Mouse (Mus musculus) C2C12 (cell line): ENCODE measurements around the gene Trpm5. TPM values are rescaled to one million over a fixed set of nuclear protein-coding genes. Genes with fewer than 3 reads are reported as not detected.

Experiments
- H3K27me3 ChIP-seq: one replicate; pipeline ENCODE4 v1.6.1; 2011; ENCODE audit not compliant: control insufficient read depth, insufficient read depth, insufficient read length
- H3K36me3 ChIP-seq: one replicate; pipeline ENCODE4 v1.6.1; 2011; ENCODE audit not compliant: control insufficient read depth, insufficient read depth
- H3K4me3 ChIP-seq: one replicate; pipeline ENCODE4 v1.5.1; 2011; ENCODE audit warnings: mild to moderate bottlenecking, control low read depth; ENCODE audit not compliant: poor library complexity, insufficient read depth, severe bottlenecking
- H3K79me2 ChIP-seq: one replicate; pipeline ENCODE4 v1.6.1; 2011; ENCODE audit not compliant: control insufficient read depth, insufficient read depth
- H3K79me3 ChIP-seq: one replicate; pipeline ENCODE4 v1.6.1; 2011; ENCODE audit warnings: low read depth, control low read depth
- H3ac ChIP-seq: one replicate; pipeline ENCODE3; 2011; ENCODE audit warnings: low read depth; ENCODE audit not compliant: control insufficient read depth, insufficient read length
- CEBPB ChIP-seq: IDR thresholded peaks from one replicate; pipeline ENCODE4 v1.6.1; 2011; ENCODE audit warnings: low read depth, mild to moderate bottlenecking, control low read depth, moderate library complexity
- CTCF ChIP-seq: IDR thresholded peaks from one replicate; pipeline ENCODE4 v1.5.1; 2011; ENCODE audit not compliant: control insufficient read depth, insufficient read depth, insufficient read length
- FOSL1 ChIP-seq: IDR thresholded peaks from one replicate; pipeline ENCODE4 v1.8.0; 2011; ENCODE audit warnings: mild to moderate bottlenecking, low read length; ENCODE audit not compliant: poor library complexity, insufficient read depth, severe bottlenecking
- MAX ChIP-seq: IDR thresholded peaks from one replicate; pipeline ENCODE4 v1.6.1; 2011; ENCODE audit warnings: mild to moderate bottlenecking, control low read depth
- MYOD1 ChIP-seq: IDR thresholded peaks from one replicate; pipeline ENCODE4 v1.6.1; 2011; ENCODE audit warnings: low read depth; ENCODE audit not compliant: control insufficient read depth, insufficient read length
- MYOG ChIP-seq: IDR thresholded peaks from one replicate; pipeline ENCODE4 v1.6.1; 2011; ENCODE audit not compliant: control insufficient read depth, insufficient read length; ENCODE audit errors: extremely low read depth
- USF1 ChIP-seq: IDR thresholded peaks from one replicate; pipeline ENCODE4 v1.6.1; 2011; ENCODE audit warnings: low read depth, mild to moderate bottlenecking, control low read depth, moderate library complexity
- polyA plus RNA-seq: library from polyadenylated mRNA; unstranded; fragments of >200 nt; fragmentation: generic; extraction: Trizol; gene quantifications from one replicate; pipeline ENCODE4 v1.2.1, GENCODE M21; 2012; ENCODE audit warnings: missing spikeins

Gene Trpm5
- polyA plus RNA-seq, 1 experiment = 2.7 TPM

DNA sequence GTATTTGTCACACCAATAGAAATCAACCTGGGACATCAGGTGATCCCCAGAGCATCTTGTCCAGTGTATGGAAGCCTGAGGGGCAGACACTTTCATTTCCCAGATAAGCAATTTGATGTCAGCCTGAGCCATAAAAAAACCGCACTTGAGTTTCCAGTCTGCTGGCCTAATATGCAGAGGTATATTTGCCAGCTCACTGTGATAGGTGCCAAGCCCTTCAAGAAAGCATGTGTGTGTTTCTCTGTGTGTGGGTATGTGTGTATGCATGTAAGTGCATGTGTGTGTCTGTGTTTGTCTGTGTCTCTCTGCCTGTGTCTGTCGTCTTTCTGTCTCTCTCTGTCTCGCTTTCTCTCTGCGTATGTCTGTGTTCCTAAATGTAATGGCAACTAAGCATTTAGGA lies 67.2 kb downstream of the Trpm5 start:
- Histone ChIP-seq H3ac (no peak overlapping the region), H3K27me3 (no peaks in the 10 kb centered on the region), H3K79me3 (no peaks in the 10 kb centered on the region), H3K36me3 (no peaks in the 10 kb centered on the region), H3K79me2 (no peaks in the 10 kb centered on the region), H3K4me3 (no peak overlapping the region)
- TF ChIP-seq USF1 (no peak), MAX (no peak)

DNA sequence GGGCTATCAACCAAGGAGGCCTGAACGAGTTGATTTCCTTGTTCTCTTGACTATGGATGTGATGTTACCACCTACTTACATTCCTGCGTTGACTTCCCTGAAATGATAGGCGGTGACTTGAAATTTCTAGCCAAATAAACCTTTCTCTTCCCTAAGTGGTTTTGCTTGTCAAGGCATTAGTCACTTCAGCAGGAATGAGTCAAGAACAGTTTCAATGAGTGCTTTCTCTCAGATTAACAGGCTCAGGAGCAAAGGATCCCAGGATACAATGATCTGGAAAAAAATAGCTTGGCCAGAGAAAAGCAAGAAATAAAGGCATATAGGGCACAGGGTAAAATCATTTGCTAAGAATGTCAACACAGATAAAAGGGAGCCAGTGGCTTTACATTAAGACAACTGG lies 68.9 kb downstream of the Trpm5 start:
- no peak overlapping the region for H3ac ChIP-seq
- no peaks in the 10 kb centered on the region for H3K27me3 ChIP-seq
- no peak overlapping the region for H3K4me3 ChIP-seq
- H3K79me3 ChIP-seq = no peaks in the 10 kb centered on the region
- no peaks in the 10 kb centered on the region for H3K79me2 ChIP-seq
- TF ChIP-seq MYOD1 (no peak), MYOG (no peak), CTCF (no peak), FOSL1 (no peak), CEBPB (no peak), MAX (no peak), USF1 (no peak)
- H3K36me3 ChIP-seq = no peaks in the 10 kb centered on the region

DNA sequence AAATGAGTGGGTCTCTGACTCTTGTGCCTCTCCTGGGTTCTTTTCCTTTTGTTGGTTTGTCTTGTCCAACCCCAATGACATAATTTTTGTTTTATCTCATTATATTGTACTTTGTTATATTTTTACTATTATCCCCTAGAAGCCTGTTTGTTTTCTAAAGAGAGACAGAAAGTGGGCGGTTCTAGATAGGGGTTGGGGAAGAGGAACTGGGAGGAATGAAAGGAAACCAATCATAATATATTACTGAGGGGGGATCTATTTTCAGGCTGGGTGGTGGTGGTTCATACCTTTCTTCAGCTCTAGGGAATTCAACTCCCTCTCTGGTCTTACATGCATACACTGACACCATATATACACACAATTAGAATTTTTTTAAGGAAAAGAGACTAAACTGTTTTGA lies 70.1 kb downstream of the Trpm5 start:
- no peak overlapping the region for H3K4me3 ChIP-seq

DNA sequence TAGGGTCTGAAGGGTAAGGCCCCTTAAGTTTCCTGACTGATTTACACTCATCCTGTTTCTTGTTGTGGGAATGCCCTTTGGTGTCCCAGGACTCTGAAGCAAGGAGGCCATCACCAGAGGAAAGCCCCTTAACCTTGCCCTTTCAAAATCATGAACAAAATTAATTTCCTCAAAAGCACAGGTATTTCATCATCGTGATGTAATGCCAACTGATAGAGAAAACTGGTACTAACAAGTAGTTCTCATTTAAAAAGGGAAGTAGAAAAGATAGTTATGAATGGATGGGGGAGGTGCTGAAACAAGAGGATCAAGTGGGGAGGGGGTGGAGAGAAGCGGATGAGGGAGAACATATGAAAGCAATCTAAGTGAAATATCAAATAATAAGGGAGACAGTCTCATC lies 70.9 kb downstream of the Trpm5 start:
- Histone ChIP-seq H3K36me3 (no peaks in the 10 kb centered on the region), H3ac (no peak overlapping the region), H3K79me2 (no peaks in the 10 kb centered on the region), H3K27me3 (no peaks in the 10 kb centered on the region), H3K4me3 (no peak overlapping the region), H3K79me3 (no peaks in the 10 kb centered on the region)
- TF ChIP-seq CEBPB (no peak), MAX (no peak), MYOG (no peak), MYOD1 (no peak), USF1 (no peak), CTCF (no peak), FOSL1 (no peak)

More for the DNA sequence above, 70.1 kb downstream of the Trpm5 start:
- no peaks in the 10 kb centered on the region for H3K27me3 ChIP-seq
- TF ChIP-seq CTCF = no peak
- no peak for TF ChIP-seq MAX
- no peak for TF ChIP-seq CEBPB
- no peaks in the 10 kb centered on the region for H3K79me3 ChIP-seq
- H3K79me2 ChIP-seq = no peaks in the 10 kb centered on the region
- H3ac ChIP-seq = no peak overlapping the region
- no peaks in the 10 kb centered on the region for H3K36me3 ChIP-seq

DNA sequence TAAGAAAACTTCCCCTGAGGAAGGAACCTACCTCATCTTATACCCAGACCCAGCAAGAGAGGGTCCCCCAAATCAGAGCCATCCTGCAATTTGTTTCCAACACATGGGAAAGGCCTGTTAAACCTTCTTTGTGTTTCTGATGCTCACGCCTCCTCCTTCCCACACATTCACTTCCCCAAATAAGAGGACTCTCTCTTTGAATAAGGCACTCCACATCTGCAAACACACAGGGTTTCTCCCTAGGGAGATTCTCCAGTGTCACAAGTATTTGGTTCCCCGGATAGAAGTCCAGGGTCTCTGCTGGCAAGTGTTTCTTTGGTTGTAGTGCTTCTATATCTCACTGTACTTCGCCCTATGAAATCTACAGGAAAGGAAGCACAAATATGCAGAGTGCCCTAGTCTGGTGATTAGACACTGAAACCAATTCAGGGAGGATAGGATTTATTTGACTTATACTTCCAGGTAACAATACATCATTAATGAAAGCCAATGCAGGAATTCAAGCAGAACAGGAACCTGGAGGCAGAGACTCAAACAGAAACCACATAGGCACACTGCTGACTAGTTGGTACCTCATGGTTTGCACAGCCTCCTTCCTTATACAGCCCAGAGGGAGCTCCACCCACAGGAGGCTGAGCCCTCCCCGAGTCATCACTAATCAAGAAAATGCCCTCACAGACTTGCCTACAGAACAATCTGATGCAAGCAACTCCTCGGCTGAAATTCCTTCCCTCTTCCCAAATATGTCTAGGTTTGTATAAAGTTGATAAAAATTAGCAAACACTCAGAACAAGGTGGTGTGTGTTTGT lies 72.9 kb downstream of the Trpm5 start:
- H3ac ChIP-seq = no peak overlapping the region
- no peak for TF ChIP-seq MYOG
- TF ChIP-seq CEBPB = no peak
- no peak for TF ChIP-seq MAX
- no peak for TF ChIP-seq USF1
- TF ChIP-seq CTCF = no peak
- no peak for TF ChIP-seq FOSL1
- no peak for TF ChIP-seq MYOD1
- H3K79me2 ChIP-seq = no peaks in the 10 kb centered on the region
- no peaks in the 10 kb centered on the region for H3K79me3 ChIP-seq
- no peaks in the 10 kb centered on the region for H3K36me3 ChIP-seq
- no peak overlapping the region for H3K4me3 ChIP-seq
- H3K27me3 ChIP-seq = no peaks in the 10 kb centered on the region

DNA sequence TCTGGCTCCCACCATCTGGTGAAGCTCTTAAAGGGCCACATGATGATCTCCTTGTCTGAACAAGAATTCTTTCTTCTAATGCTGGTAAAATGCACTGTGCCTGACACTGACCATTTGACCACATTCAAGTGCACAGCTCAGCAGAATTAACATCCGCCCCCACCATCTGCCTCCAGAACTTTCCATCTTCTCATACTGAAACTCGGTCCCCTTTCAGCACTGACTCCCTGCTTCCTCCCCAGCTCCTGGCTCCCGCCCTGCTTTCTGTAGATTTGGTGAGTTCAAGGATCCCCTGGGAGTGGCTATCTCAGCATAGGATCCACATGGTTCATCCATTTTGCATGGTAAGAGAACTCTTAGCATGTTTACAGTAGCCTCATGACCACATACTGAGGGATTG lies 73.7 kb downstream of the Trpm5 start:
- Histone ChIP-seq H3ac (no peak overlapping the region), H3K4me3 (no peak overlapping the region)
- TF ChIP-seq CTCF = no peak
- no peak for TF ChIP-seq CEBPB
- no peak for TF ChIP-seq MYOG
- no peak for TF ChIP-seq MYOD1
- no peak for TF ChIP-seq FOSL1

More for the DNA sequence above, 73.7 kb downstream of the Trpm5 start:
- H3K36me3 ChIP-seq = no peaks in the 10 kb centered on the region
- H3K79me2 ChIP-seq = no peaks in the 10 kb centered on the region
- no peaks in the 10 kb centered on the region for H3K79me3 ChIP-seq
- no peaks in the 10 kb centered on the region for H3K27me3 ChIP-seq
